Mouse (Mus musculus): ENCODE results near the gene Emc10. TPM values are rescaled to one million over a fixed set of nuclear protein-coding genes. Genes with fewer than 3 reads are reported as not detected.
A peak's percentile ranks its signal among the peaks of the same experiment; 100 is the strongest.

Gene Emc10
- polyA plus RNA-seq, 1 experiment from 2014 or later: 149 TPM

DNA sequence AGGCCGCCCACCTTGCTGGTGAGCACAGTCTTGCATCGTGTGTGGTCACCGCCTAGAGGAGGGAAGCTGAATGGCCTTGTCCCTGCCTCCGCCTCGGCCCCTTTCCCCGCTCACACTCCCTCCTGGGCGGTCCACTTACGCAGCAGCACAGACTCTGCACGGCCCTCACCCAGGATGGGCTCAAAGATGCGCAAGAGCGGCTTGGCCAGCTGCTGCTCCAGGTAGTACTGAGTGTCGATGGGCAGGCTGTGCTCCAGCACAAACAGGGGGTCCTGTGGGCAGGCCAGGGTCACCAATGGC lies 37.4 kb upstream of the Emc10 start:
- H3K27ac ChIP-seq (replicated peaks): no peak overlapping the region
- H3K27me3 ChIP-seq: peaks cover 12% of the 10 kb centered on the region
- no peak overlapping the region for H3K9ac ChIP-seq
- no peak overlapping the region for H3K4me2 ChIP-seq (replicated peaks)
- no peaks in the 10 kb centered on the region for H3K9me3 ChIP-seq (replicated peaks)
- peaks cover 9% of the 10 kb centered on the region; the same call in 1 of the 2 replicates for H3K4me1 ChIP-seq
- 76% methylated on average over 12 of the region's 12 CpGs for WGBS
- ATAC-seq (ENCODE audit: insufficient number of reproducible peaks, low FRiP score, low TSS enrichment, low read depth): no peak
- H3K36me3 ChIP-seq: peaks cover 56% of the 10 kb centered on the region
- H3K4me3 ChIP-seq (replicated peaks): no peak overlapping the region

- ATAC-seq (ENCODE audit: insufficient number of reproducible peaks, low FRiP score, low TSS enrichment, low read depth): no peak
- Histone ChIP-seq H3K9ac (no peak overlapping the region), H3K36me3 (peaks cover 50% of the 10 kb centered on the region), H3K27ac (replicated peaks) (no peak overlapping the region), H3K4me2 (replicated peaks) (no peak overlapping the region), H3K27me3 (peaks cover 14% of the 10 kb centered on the region), H3K4me3 (replicated peaks) (no peak overlapping the region), H3K4me1 (peaks cover 12% of the 10 kb centered on the region; the same call in 1 of the 2 replicates), H3K9me3 (replicated peaks) (no peaks in the 10 kb centered on the region)
- 78% methylated on average over 29 of the region's 29 CpGs for WGBS
Measured at GRCm38 (mm10) chr7:44532918-44533745, 36.8 kb upstream of the Emc10 start.

- peaks cover 16% of the 10 kb centered on the region for H3K27me3 ChIP-seq
- H3K4me3 ChIP-seq (replicated peaks): no peak within 1 kb of the TSS
- no peak within 1 kb of the TSS for H3K9ac ChIP-seq
- no peak for ATAC-seq (ENCODE audit: insufficient number of reproducible peaks, low FRiP score, low TSS enrichment, low read depth)
- H3K4me2 ChIP-seq (replicated peaks): no peak within 1 kb of the TSS
- H3K4me1 ChIP-seq: peaks cover 17% of the 10 kb centered on the region; the same call in 1 of the 2 replicates
- peaks cover 40% of the 10 kb centered on the region for H3K36me3 ChIP-seq
- no peak within 1 kb of the TSS for H3K27ac ChIP-seq (replicated peaks)
- WGBS: 70% methylated on average over 4 of the region's 4 CpGs
- no peaks in the 10 kb centered on the region for H3K9me3 ChIP-seq (replicated peaks)
Measured at GRCm38 (mm10) chr7:44531946-44532732, 35.8 kb upstream of the Emc10 start, which contains the start of gene Spib. Gene Spib (minus strand): TSS chr7:44532071.

- Histone ChIP-seq H3K4me3 (replicated peaks) (no peak overlapping the region), H3K4me1 (peaks cover 17% of the 10 kb centered on the region; the same call in 1 of the 2 replicates), H3K9ac (no peak overlapping the region), H3K9me3 (replicated peaks) (no peaks in the 10 kb centered on the region), H3K27me3 (peaks cover 18% of the 10 kb centered on the region), H3K27ac (replicated peaks) (no peak overlapping the region), H3K4me2 (replicated peaks) (no peak overlapping the region), H3K36me3 (peaks cover 31% of the 10 kb centered on the region)
- no peak for ATAC-seq (ENCODE audit: insufficient number of reproducible peaks, low FRiP score, low TSS enrichment, low read depth)
- 58% methylated on average over 5 of the region's 5 CpGs for WGBS
Measured at GRCm38 (mm10) chr7:44531207-44531606, 34.9 kb upstream of the Emc10 start.

- H3K4me3 ChIP-seq (replicated peaks): no peak overlapping the region
- 79% methylated on average over 3 of the region's 3 CpGs for WGBS
- H3K36me3 ChIP-seq: peaks cover 24% of the 10 kb centered on the region
- H3K27me3 ChIP-seq: peaks cover 25% of the 10 kb centered on the region
- H3K9ac ChIP-seq: no peak overlapping the region
- peaks cover 18% of the 10 kb centered on the region; the same call in 1 of the 2 replicates for H3K4me1 ChIP-seq
- H3K9me3 ChIP-seq (replicated peaks): no peaks in the 10 kb centered on the region
- no peak for ATAC-seq (ENCODE audit: insufficient number of reproducible peaks, low FRiP score, low TSS enrichment, low read depth)
- no peak overlapping the region for H3K27ac ChIP-seq (replicated peaks)
- H3K4me2 ChIP-seq (replicated peaks): no peak overlapping the region
Measured at GRCm38 (mm10) chr7:44530507-44530906, 34.2 kb upstream of the Emc10 start.

DNA sequence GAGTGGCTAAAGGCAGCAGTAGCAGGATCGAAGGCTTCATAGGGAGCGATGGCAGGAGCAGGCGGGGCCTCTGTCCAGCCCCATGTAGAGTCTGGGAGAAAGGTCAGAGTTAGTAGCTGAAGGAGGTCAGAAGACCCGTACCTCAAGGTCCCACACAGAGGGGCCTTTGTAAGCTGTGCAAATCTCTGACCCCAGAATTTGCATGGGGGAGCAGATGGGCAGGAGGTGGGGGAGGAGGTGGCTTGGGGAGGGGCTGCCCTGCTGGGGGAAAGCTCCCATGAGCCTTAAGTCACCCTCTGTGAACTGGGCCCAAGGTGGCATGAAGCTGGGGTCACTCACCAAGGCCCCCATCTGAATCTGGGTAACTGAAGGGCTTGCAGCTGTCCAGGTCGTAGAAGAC lies 33.2 kb upstream of the Emc10 start:
- Histone ChIP-seq H3K4me1 (peaks cover 28% of the 10 kb centered on the region), H3K4me3 (replicated peaks) (no peak overlapping the region), H3K27me3 (peaks cover 34% of the 10 kb centered on the region), H3K4me2 (replicated peaks) (no peak overlapping the region), H3K9me3 (replicated peaks) (no peaks in the 10 kb centered on the region), H3K36me3 (peaks cover 16% of the 10 kb centered on the region), H3K9ac (no peak overlapping the region), H3K27ac (replicated peaks) (no peak overlapping the region)
- no peak for ATAC-seq (ENCODE audit: insufficient number of reproducible peaks, low FRiP score, low TSS enrichment, low read depth)
- 56% methylated on average over 5 of the region's 5 CpGs for WGBS

DNA sequence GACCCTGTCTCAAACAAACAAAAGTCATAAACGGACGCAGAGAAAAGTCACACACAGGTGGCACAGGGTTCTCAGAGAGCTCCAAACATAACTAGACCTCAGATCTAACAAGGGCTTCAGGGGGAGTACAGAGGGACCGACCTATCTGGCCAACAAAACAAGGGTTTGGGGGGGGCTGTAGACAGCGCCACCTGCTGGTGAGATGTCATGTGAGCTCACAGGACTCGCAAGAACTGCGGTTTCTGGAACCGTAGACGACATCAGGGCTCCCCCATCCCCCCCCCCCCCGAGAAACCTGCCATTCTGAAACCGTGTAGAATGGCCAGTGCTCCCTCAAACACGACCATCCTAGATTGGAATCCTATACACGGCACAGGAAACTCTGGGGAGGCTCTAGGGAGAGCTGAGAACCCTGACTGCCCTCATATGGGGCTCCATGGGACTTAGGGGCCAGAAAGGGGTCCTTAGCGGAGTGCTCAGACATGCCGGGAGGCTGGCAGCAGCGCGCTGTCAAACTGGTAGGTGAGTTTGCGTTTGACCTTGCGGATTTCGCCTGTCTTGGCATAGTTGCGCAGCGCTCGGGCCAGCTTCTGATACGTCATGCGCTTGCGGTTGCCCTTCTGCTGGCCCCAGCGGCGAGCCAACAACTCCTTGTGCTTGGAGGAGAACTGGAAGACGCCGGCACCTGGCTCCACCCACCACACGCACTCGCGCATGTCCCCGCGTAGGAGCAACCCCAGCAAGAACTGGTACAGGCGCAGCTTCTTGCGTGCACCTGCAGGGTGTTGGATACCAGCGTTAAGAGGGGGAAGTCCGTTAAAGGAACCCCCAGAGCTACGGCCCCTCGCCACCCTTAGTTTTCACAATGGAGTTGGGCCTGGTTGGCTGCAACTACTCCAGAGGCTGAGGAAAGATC lies 31.4 kb upstream of the Emc10 start:
- Histone ChIP-seq H3K4me1 (peaks cover 23% of the 10 kb centered on the region), H3K9me3 (replicated peaks) (no peaks in the 10 kb centered on the region), H3K4me2 (replicated peaks) (peak overlapping the region; percentile 87), H3K36me3 (no peaks in the 10 kb centered on the region), H3K27me3 (peaks cover 52% of the 10 kb centered on the region), H3K27ac (replicated peaks) (no peak overlapping the region), H3K4me3 (replicated peaks) (peak overlapping the region; percentile 40), H3K9ac (peak overlapping the region; percentile 7; the same call in 1 of the 2 replicates)
- WGBS: 5% methylated on average over 40 of the region's 40 CpGs
- no peak for ATAC-seq (ENCODE audit: insufficient number of reproducible peaks, low FRiP score, low TSS enrichment, low read depth)

DNA sequence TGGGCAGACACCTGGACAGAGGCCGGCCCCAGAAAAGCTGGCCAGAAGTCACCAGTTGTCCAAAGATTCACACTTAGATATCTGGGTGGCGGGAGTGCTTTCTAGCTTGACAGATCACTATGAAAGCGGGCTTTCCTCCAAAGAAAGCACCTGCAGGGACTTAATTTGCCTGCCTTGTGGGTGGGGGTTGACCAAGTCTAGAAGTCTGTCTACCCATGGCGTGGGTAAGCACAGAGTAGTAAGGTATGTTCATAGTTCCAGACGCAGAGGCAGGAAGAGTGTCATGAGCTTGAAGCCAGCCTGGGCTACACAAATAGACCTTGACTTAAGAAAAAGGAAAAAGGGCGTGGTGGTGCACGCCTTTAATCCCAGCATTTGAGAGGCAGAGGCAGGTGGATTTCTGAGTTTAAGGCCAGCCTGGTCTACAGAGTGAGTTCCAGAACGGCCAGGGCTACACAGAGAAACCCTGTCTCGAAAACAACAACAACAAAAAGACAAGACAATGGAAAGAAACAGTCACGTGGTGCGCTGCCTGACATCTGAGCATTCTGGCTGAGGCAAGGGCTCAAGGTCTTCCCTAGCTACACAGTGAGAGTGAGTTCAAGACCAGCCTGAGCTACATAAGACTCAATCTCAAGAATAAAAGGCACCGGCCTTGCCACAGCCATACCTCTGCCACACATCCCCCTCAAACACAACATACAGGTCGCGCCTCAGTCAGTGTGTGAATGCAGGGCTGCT lies 30.3 kb upstream of the Emc10 start:
- H3K27ac ChIP-seq (replicated peaks): no peak overlapping the region
- H3K36me3 ChIP-seq: no peaks in the 10 kb centered on the region
- peaks cover 23% of the 10 kb centered on the region for H3K4me1 ChIP-seq
- no peak for ATAC-seq (ENCODE audit: insufficient number of reproducible peaks, low FRiP score, low TSS enrichment, low read depth)
- peaks cover 62% of the 10 kb centered on the region for H3K27me3 ChIP-seq
- H3K9me3 ChIP-seq (replicated peaks): no peaks in the 10 kb centered on the region
- H3K4me2 ChIP-seq (replicated peaks): no peak overlapping the region
- no peak overlapping the region for H3K9ac ChIP-seq
- no peak overlapping the region for H3K4me3 ChIP-seq (replicated peaks)
- 85% methylated on average over 14 of the region's 14 CpGs for WGBS

DNA sequence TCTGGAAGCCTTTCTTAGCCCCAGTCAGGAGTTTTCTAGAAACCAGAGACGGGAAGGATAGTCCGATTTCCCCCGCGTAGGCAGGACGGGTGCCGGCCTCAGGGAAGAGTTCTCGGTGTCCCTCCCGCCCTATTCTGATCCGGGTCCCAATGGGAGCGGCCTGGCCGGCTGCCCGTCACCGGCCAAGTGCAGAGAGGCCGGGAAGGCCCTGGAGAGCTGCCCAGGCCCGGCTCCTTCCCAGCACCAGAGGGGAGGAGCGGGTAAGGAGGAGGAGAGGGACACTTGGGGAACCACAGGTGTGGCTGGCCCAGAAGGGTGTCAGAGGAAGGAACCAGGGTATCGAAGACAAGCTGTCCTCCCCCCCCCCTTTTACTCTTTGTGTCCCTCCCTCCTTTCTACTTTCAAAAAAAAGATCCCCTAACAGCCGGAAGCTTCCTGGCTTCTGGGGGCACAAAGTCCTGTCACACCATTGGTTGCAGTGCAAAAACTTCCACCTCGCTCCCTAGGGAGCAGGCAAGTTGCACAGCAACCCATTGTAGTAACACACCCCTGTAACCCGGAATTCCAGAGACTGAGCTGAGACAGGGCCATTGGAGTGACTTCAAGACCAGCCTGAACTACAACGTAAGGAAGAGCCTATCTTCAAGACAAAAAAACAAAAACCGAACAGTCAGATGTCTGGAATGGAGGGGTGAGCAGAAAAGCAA lies 28.9 kb upstream of the Emc10 start:
- 11% methylated on average over 22 of the region's 22 CpGs for WGBS
- Histone ChIP-seq H3K4me3 (replicated peaks) (no peak overlapping the region), H3K27ac (replicated peaks) (no peak overlapping the region), H3K36me3 (no peaks in the 10 kb centered on the region), H3K9ac (no peak overlapping the region), H3K4me2 (replicated peaks) (0 out of 2 replicates have a peak overlapping the region, but pooled peaks have one; percentile 17), H3K9me3 (replicated peaks) (no peaks in the 10 kb centered on the region), H3K27me3 (peaks cover 66% of the 10 kb centered on the region), H3K4me1 (peaks cover 24% of the 10 kb centered on the region)
- ATAC-seq (ENCODE audit: insufficient number of reproducible peaks, low FRiP score, low TSS enrichment, low read depth): no peak

DNA sequence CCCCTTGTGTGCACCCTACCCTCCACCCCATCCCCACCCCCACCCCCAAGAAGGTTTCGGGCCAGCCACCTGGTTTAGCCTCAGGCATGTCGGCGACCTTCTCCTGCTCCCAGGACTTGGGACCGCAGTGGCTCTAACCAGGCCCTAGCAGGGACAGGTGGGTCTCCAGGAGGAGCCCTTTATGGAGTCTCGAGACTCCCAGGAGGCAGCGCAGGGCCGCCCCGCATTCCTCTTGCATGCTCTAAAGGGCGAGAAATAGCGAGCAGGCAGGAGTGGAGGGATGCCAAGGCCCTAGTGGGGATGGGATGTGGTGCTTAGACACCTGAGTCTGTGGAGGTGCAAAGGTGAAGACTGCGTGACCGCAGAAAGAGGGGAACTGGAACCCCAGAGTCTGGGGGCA lies 28.2 kb upstream of the Emc10 start, which contains the start of gene Mybpc2:
Gene Mybpc2 (minus strand): TSS at position 155 of the 400 bp plus-strand sequence.
- whole genome bisulfite sequencing: 16% methylated on average over 12 of the region's 12 CpGs

More for the DNA sequence above, 28.2 kb upstream of the Emc10 start, which contains the start of gene Mybpc2:
- H3K9me3 ChIP-seq (replicated peaks): no peaks in the 10 kb centered on the region
- no peak for ATAC-seq (ENCODE audit: insufficient number of reproducible peaks, low FRiP score, low TSS enrichment, low read depth)
- H3K4me3 ChIP-seq (replicated peaks): no peak within 1 kb of the TSS
- no peaks in the 10 kb centered on the region for H3K36me3 ChIP-seq
- H3K27ac ChIP-seq (replicated peaks): no peak within 1 kb of the TSS
- H3K4me2 ChIP-seq (replicated peaks): 0 out of 2 replicates have a peak within 1 kb of the TSS, but pooled peaks have one; percentile 17
- peaks cover 24% of the 10 kb centered on the region for H3K4me1 ChIP-seq
- H3K9ac ChIP-seq: no peak within 1 kb of the TSS
- peaks cover 63% of the 10 kb centered on the region for H3K27me3 ChIP-seq

Data from embryonic facial prominence, embryonic 15.5 days (tissue).